Mouse (Mus musculus) liver, adult 2 months (tissue): Measurements from ENCODE around the gene Rnf212.
A peak's percentile ranks its signal among the peaks of the same experiment; 100 is the strongest.

ENCODE experiments used
- CTCF ChIP-seq: fragments of 200-500 bp; IDR thresholded peaks from 2 replicates; pipeline ENCODE4 v1.5.1; 2011; ENCODE audit warnings: low read depth, low read length, control low read depth
- POLR2A ChIP-seq: fragments of 200-500 bp; IDR thresholded peaks from 2 replicates; pipeline ENCODE4 v1.6.1; 2011; ENCODE audit warnings: low read length, control low read depth; ENCODE audit not compliant: insufficient read depth; ENCODE audit errors: extremely low read depth

GRCm38 (mm10) chr5:108679909-108680308 lies 94.9 kb downstream of the Rnf212 start:
- TF ChIP-seq CTCF (peak; percentile 55), POLR2A (no peak)
